Mouse (Mus musculus) hindbrain, postnatal 0 days (tissue): ENCODE measurements around the gene Gm13285. TPM values are rescaled to one million over a fixed set of nuclear protein-coding genes. Genes with fewer than 3 reads are reported as not detected.
"Not testable (repeated sequence)": the region's sequence is repeated elsewhere in the genome, so short reads cannot be mapped to it uniquely, and the experiment has no call there.

Experiments used
- ATAC-seq: fragments of 200-750 bp; cut with Nextera tagmentation; 2 replicates; pipeline ENCODE4 v1.8.0; 2017; ENCODE audit warnings: mild to moderate bottlenecking, moderate TSS enrichment, moderate library complexity
- DNase-seq: peaks from one replicate; pipeline ENCODE4 v3.0.0-alpha.2; 2015; ENCODE audit warnings: low spot score
- H3K27ac ChIP-seq: fragments of 300-500 bp; sonication (generic); 2 replicates; pipeline ENCODE4 v1.5.1; 2014; ENCODE audit warnings: mild to moderate bottlenecking
- H3K27me3 ChIP-seq: fragments of 300-500 bp; sonication (generic); 2 replicates; pipeline ENCODE4 v1.6.1; 2014; ENCODE audit warnings: low read length, mixed read lengths; ENCODE audit not compliant: insufficient read depth
- H3K36me3 ChIP-seq: fragments of 300-500 bp; sonication (generic); 2 replicates; pipeline ENCODE4 v1.6.1; 2014; ENCODE audit warnings: low read length, mixed read lengths; ENCODE audit not compliant: insufficient read depth
- H3K4me1 ChIP-seq: fragments of 300-500 bp; sonication (generic); 2 replicates; pipeline ENCODE4 v1.6.1; 2014; ENCODE audit warnings: antibody characterized with exemption, low read length, mixed read lengths; ENCODE audit not compliant: insufficient read depth
- H3K4me2 ChIP-seq: fragments of 300-500 bp; sonication (generic); 2 replicates; pipeline ENCODE4 v1.6.1; 2014; ENCODE audit warnings: low read depth, mild to moderate bottlenecking, low read length, moderate library complexity, mixed read lengths
- H3K4me3 ChIP-seq: fragments of 300-500 bp; sonication (generic); 2 replicates; pipeline ENCODE4 v1.5.1; 2014; ENCODE audit warnings: low read length
- H3K9ac ChIP-seq: fragments of 300-500 bp; sonication (generic); replicated peaks from 2 replicates; pipeline ENCODE4 v1.6.1; 2014; ENCODE audit warnings: mild to moderate bottlenecking, low read length, moderate library complexity, mixed read lengths
- H3K9me3 ChIP-seq: fragments of 300-500 bp; sonication (generic); 2 replicates; pipeline ENCODE4 v1.6.1; 2016; ENCODE audit warnings: low read length, mixed read lengths
- CTCF ChIP-seq: IDR thresholded peaks from 2 replicates; pipeline ENCODE4 v1.5.1; 2016; ENCODE audit warnings: antibody characterized with exemption, control low read depth, low read depth
- WGBS: fragments of 180-500 bp; shearing (Covaris S2); extraction: QIAGEN DNeasy Blood & Tissue Kit; methylation state at CpG from one replicate; pipeline ENCODE4 v1.1.7; 2014; 5-methylcytosine and 5-hydroxymethylcytosine counted together
- polyA plus RNA-seq: library from polyadenylated mRNA; unstranded; fragments of >200 nt; fragmentation: Nextera tagmentation; extraction: Ambion mirVana; gene quantifications from 2 replicates; pipeline ENCODE4 v1.2.1, GENCODE M21; 2015
- total RNA-seq: library from RNA; depleted of rRNA; stranded (reverse); fragments of >200 nt; gene quantifications from 2 replicates; pipeline ENCODE4 v1.2.3, GENCODE M21; 2014

Gene Gm13285
- total and polyA plus RNA-seq, 2 experiments from 2014 or later, result 0.14 TPM; not detected in 1

GRCm38 (mm10) chr4:88785409-88785808 is 14.1 kb upstream of the Gm13285 start, which contains the start of gene Gm13276:
Gene Gm13276, plus strand, starts transcription at chr4:88785709.
- H3K27ac ChIP-seq, H3K4me2 ChIP-seq, ATAC-seq, H3K36me3 ChIP-seq, H3K4me1 ChIP-seq, H3K9ac ChIP-seq, H3K27me3 ChIP-seq, DNase-seq, H3K9me3 ChIP-seq, H3K4me3 ChIP-seq: not testable (repeated sequence)
- WGBS, result no CpG with 5 or more reads among the region's 27 CpGs

GRCm38 (mm10) chr4:88788402-88788801 is 11.1 kb upstream of the Gm13285 start, which contains the start of gene Gm13277:
Gene Gm13277, plus strand, starts transcription at chr4:88788632.
- not testable (repeated sequence) for ATAC-seq, DNase-seq, H3K36me3 ChIP-seq, H3K27ac ChIP-seq, H3K27me3 ChIP-seq, H3K9ac ChIP-seq, H3K4me2 ChIP-seq, H3K4me3 ChIP-seq, H3K4me1 ChIP-seq, H3K9me3 ChIP-seq
- peak; percentile 59 for TF ChIP-seq CTCF
- WGBS, result no CpG with 5 or more reads among the region's 28 CpGs

- no CpG with 5 or more reads among the region's 28 CpGs for WGBS
- not testable (repeated sequence) for ATAC-seq, H3K4me2 ChIP-seq, H3K9me3 ChIP-seq, H3K4me3 ChIP-seq, H3K27ac ChIP-seq, H3K36me3 ChIP-seq, DNase-seq, H3K4me1 ChIP-seq, H3K9ac ChIP-seq, H3K27me3 ChIP-seq
Measured at GRCm38 (mm10) chr4:88791250-88791649, 8.2 kb upstream of the Gm13285 start, which contains the start of gene Gm13278. Gene Gm13278, plus strand, starts transcription at chr4:88791550.

- not testable (repeated sequence) for DNase-seq, H3K9me3 ChIP-seq, H3K4me1 ChIP-seq, H3K27ac ChIP-seq, H3K9ac ChIP-seq, H3K4me3 ChIP-seq, H3K36me3 ChIP-seq, H3K27me3 ChIP-seq, H3K4me2 ChIP-seq, ATAC-seq
- 0% methylated on average over 2 of the region's 52 CpGs for WGBS
- TF ChIP-seq CTCF, result peak; percentile 43; the same call in 1 of the 2 replicates
Measured at GRCm38 (mm10) chr4:88793936-88794675, 5.4 kb upstream of the Gm13285 start, which contains the start of gene Gm13275. Gene Gm13275, plus strand, starts transcription at chr4:88794487.

GRCm38 (mm10) chr4:88797097-88797496 is 2.4 kb upstream of the Gm13285 start, which contains the start of gene Gm13279:
Gene Gm13279, plus strand, starts transcription at chr4:88797397.
- not testable (repeated sequence) for H3K27ac ChIP-seq, H3K9me3 ChIP-seq, H3K4me3 ChIP-seq, DNase-seq, H3K27me3 ChIP-seq, H3K9ac ChIP-seq, H3K36me3 ChIP-seq, ATAC-seq, H3K4me2 ChIP-seq, H3K4me1 ChIP-seq
- no CpG with 5 or more reads among the region's 28 CpGs for WGBS

- not testable (repeated sequence) for H3K4me3 ChIP-seq, H3K9ac ChIP-seq, H3K4me1 ChIP-seq, ATAC-seq, H3K27me3 ChIP-seq, H3K4me2 ChIP-seq, H3K36me3 ChIP-seq, H3K9me3 ChIP-seq, DNase-seq, H3K27ac ChIP-seq
- no CpG with 5 or more reads among the region's 29 CpGs for WGBS
Measured at GRCm38 (mm10) chr4:88802954-88803353, 3.5 kb downstream of the Gm13285 start, which contains the start of gene Gm13287. Gene Gm13287, plus strand, starts transcription at chr4:88803254.

- not testable (repeated sequence) for H3K36me3 ChIP-seq, ATAC-seq, H3K9me3 ChIP-seq, H3K4me2 ChIP-seq, H3K4me3 ChIP-seq, DNase-seq, H3K4me1 ChIP-seq, H3K27ac ChIP-seq, H3K9ac ChIP-seq, H3K27me3 ChIP-seq
- WGBS, result no CpG with 5 or more reads among the region's 8 CpGs
Measured at GRCm38 (mm10) chr4:88805231-88805630, 5.8 kb downstream of the Gm13285 start, which contains the start of gene Gm13288. Gene Gm13288, plus strand, starts transcription at chr4:88805531.

GRCm38 (mm10) chr4:88805761-88806160 is 6.3 kb downstream of the Gm13285 start:
- H3K27ac ChIP-seq, ATAC-seq, DNase-seq, H3K4me1 ChIP-seq, H3K4me2 ChIP-seq, H3K27me3 ChIP-seq, H3K4me3 ChIP-seq, H3K9ac ChIP-seq, H3K9me3 ChIP-seq, H3K36me3 ChIP-seq: not testable (repeated sequence)
- WGBS, result 0% methylated on average over 6 of the region's 34 CpGs
